ENCODE assay signal across 27 mouse cellular contexts in genomic region chr9:45946182-45946871, GRCm38 (mm10). TPM values are rescaled to one million over a fixed set of nuclear protein-coding genes. Genes with fewer than 3 reads are reported as not detected.
DNase-seq lines count a peak whose midpoint lies in the region; ATAC-seq and TF ChIP-seq lines count a peak whose summit lies in the region.
"Had no signal": no experiment of that assay in that cellular context is flagged by ENCODE, and none has a peak within 500 bp of the region (broad histone marks: within the 10 kb centered on the region; RNA-seq: fewer than 3 reads in every experiment).

No protein-coding gene starts in this region.

- H3K27me3 ChIP-seq in thymus, adult 2 months (ENCODE audit: control insufficient read depth, insufficient read depth, low read length), result no peaks in the 10 kb centered on the region
- H3K27me3 ChIP-seq: embryonic facial prominence, embryonic 13.5 days; forebrain, embryonic 12.5 days; heart, embryonic 13.5 days; kidney, embryonic 15.5 days had no signal

- peaks cover 43% of the 10 kb centered on the region for H3K36me3 ChIP-seq in thymus, adult 2 months (ENCODE audit: control insufficient read depth, insufficient read depth, low read length)

- ATAC-seq in CD4-positive, CD25-positive, alpha-beta regulatory T cell, adult 4 months, result peak; percentile 17
- ATAC-seq: hindbrain, embryonic 16.5 days; intestine, postnatal 0 days; lung, postnatal 0 days; midbrain, embryonic 16.5 days had no signal

- DNase-seq in gastrocnemius, postnatal 25 days, result peak; percentile 4
- DNase-seq in gastrocnemius, adult 18-20 months (ENCODE audit: low spot score), result no peak
- no peak for DNase-seq in thymus, adult 2 months
- DNase-seq in thymus, adult 18-20 months, result no peak
- peak; percentile 60 for DNase-seq in naive thymus-derived CD4-positive, alpha-beta T cell, adult 2 months (ENCODE audit: low read depth)
- no peak for DNase-seq in urinary bladder, postnatal 25 days (ENCODE audit: low spot score)
- DNase-seq: embryo, embryonic 11 days; heart, postnatal 36 days; kidney, postnatal 36 days; layer of hippocampus, postnatal 36 days; right cerebral cortex, adult 18-20 months; right cerebral cortex, postnatal 4 days had no signal

- no peak for TF ChIP-seq POLR2A in thymus, adult 2 months (IDR thresholded peaks at IDR 0.05; ENCODE audit: control insufficient read depth, extremely low read depth, insufficient read depth, low read length, poor library complexity)

- TF ChIP-seq CTCF in thymus, adult 2 months (IDR thresholded peaks at IDR 0.05; ENCODE audit: borderline replicate concordance, control insufficient read depth, extremely low read depth, insufficient read depth, low read length, poor library complexity), result no peak

- WGBS in thymus, adult 2 months, result 78% methylated on average over 16 of the region's 16 CpGs

- peak overlapping the region; percentile 95 for H3K27ac ChIP-seq in thymus, adult 2 months (ENCODE audit: control insufficient read depth, insufficient read depth, low read length)
- H3K27ac ChIP-seq: embryonic facial prominence, embryonic 13.5 days; forebrain, embryonic 12.5 days; heart, embryonic 13.5 days; kidney, embryonic 15.5 days; macrophage; midbrain, embryonic 10.5 days; stomach, postnatal 0 days had no signal

- peaks cover 44% of the 10 kb centered on the region for H3K4me1 ChIP-seq in thymus, adult 2 months (replicated peaks; ENCODE audit: control insufficient read depth, insufficient read depth, low read length)
- H3K4me1 ChIP-seq: embryonic facial prominence, embryonic 13.5 days; forebrain, embryonic 12.5 days; heart, embryonic 13.5 days; kidney, embryonic 15.5 days; midbrain, embryonic 10.5 days had no signal

- H3K4me3 ChIP-seq in thymus, adult 2 months (ENCODE audit: control insufficient read depth, insufficient read depth, low read length), result no peak overlapping the region
- H3K4me3 ChIP-seq: embryonic facial prominence, embryonic 13.5 days; erythroblast, embryonic 14.5 days; forebrain, embryonic 12.5 days; heart, embryonic 13.5 days; kidney, embryonic 15.5 days; midbrain, embryonic 10.5 days; myocyte had no signal

RNA-seq across cellular contexts. Expression of gene Sidt2, which starts 8.7 kb away (rescaled TPM):
- total RNA-seq in gastrocnemius, postnatal 25 days (2021), result 10 to 100 TPM; 67.9 to 70.2 TPM
- 10 to 100 TPM; 57.8 to 66.2 TPM for total RNA-seq in gastrocnemius, adult 18-20 months (2021)
- polyA plus RNA-seq in thymus, adult 2 months (2012; rRNA removed), result 504 and 614 TPM in 2 replicates
- 10 to 100 TPM; 40.5 to 47.2 TPM for polyA plus RNA-seq in CD4-positive, CD25-positive, alpha-beta regulatory T cell, adult 4 months (2017; shearing (Covaris generic))

RNA-seq across cellular contexts. Expression of gene Tagln, which starts 10.5 kb away (rescaled TPM):
- 100 to 1,000 TPM in 1 of 2 experiments, 10 to 100 TPM in 1; 37.7 to 102 TPM for total RNA-seq in gastrocnemius, postnatal 25 days (2021)
- 10 to 100 TPM; 40.9 to 62.1 TPM for total RNA-seq in gastrocnemius, adult 18-20 months (2021)
- 66.3 and 69.5 TPM in 2 replicates for polyA plus RNA-seq in thymus, adult 2 months (2012; rRNA removed)
- polyA plus RNA-seq in CD4-positive, CD25-positive, alpha-beta regulatory T cell, adult 4 months (2017; shearing (Covaris generic)), result 1 to 10 TPM; 1.1 to 1.6 TPM
- total RNA-seq: granulocyte monocyte progenitor cell, adult 5-6 weeks had no signal
- polyA plus RNA-seq: erythroblast, embryonic 14.5 days had no signal

RNA-seq across cellular contexts. Expression of gene Rnf214, which starts 39.6 kb away (rescaled TPM):
- 10 to 100 TPM; 20.6 to 22.7 TPM for total RNA-seq in gastrocnemius, postnatal 25 days (2021)
- total RNA-seq in gastrocnemius, adult 18-20 months (2021), result 10 to 100 TPM; 28.2 to 29.5 TPM
- polyA plus RNA-seq in thymus, adult 2 months (2012; rRNA removed), result 23.1 and 30.4 TPM in 2 replicates
- 10 to 100 TPM; 32.7 to 34.0 TPM for polyA plus RNA-seq in CD4-positive, CD25-positive, alpha-beta regulatory T cell, adult 4 months (2017; shearing (Covaris generic))

RNA-seq across cellular contexts. Expression of gene Pcsk7, which starts 40.0 kb away (rescaled TPM):
- 10 to 100 TPM in 1 of 2 experiments, 1 to 10 TPM in 1; 9.6 to 10.0 TPM for total RNA-seq in gastrocnemius, postnatal 25 days (2021)
- total RNA-seq in gastrocnemius, adult 18-20 months (2021), result 1 to 10 TPM; 8.0 to 9.0 TPM
- 72.8 and 85.1 TPM in 2 replicates for polyA plus RNA-seq in thymus, adult 2 months (2012; rRNA removed)
- polyA plus RNA-seq in CD4-positive, CD25-positive, alpha-beta regulatory T cell, adult 4 months (2017; shearing (Covaris generic)), result 10 to 100 TPM; 18.3 to 38.1 TPM

Comparison
In these comparisons a context has a peak if more than half of its experiments do, and no peak if none do; other contexts are left out.
1. DNase-seq: peak in gastrocnemius, postnatal 25 days (single experiment) and naive thymus-derived CD4-positive, alpha-beta T cell, adult 2 months (single experiment); none in gastrocnemius, adult 18-20 months (single experiment), thymus, adult 2 months (single experiment), thymus, adult 18-20 months (0 of 2) and urinary bladder, postnatal 25 days (single experiment).